Mouse (Mus musculus) fat pad, adult 2 months (tissue): ENCODE data around the gene Wfdc2.

ENCODE experiments used
- DNase-seq: peaks from one replicate; pipeline ENCODE4 v3.0.0-alpha.2; 2011; ENCODE audit warnings: low read depth, low spot score; ENCODE audit errors: extremely low read depth

Wfdc2 gene

GRCm38 (mm10) chr2:164615386-164615785, 53.2 kb downstream of the Wfdc2 start:
- DNase-seq, result no peak
